ENCODE assay signal across 22 mouse cellular contexts in genomic region chr14:35574489-35574888, GRCm38 (mm10).
"Had no signal": no experiment of that assay in that cellular context is flagged by ENCODE, and none has a peak within 500 bp of the region (broad histone marks: within the 10 kb centered on the region; RNA-seq: fewer than 3 reads in every experiment).

No protein-coding gene starts in this region.

- H3K4me1 ChIP-seq: lung, embryonic 15.5 days; megakaryocyte, embryonic 14.5 days; midbrain, embryonic 15.5 days; neural tube, embryonic 13.5 days; stomach, embryonic 15.5 days had no signal

- H3K36me3 ChIP-seq: lung, embryonic 15.5 days; midbrain, embryonic 13.5 days; midbrain, embryonic 15.5 days; neural tube, embryonic 13.5 days; neural tube, embryonic 15.5 days; stomach, embryonic 15.5 days had no signal

- ATAC-seq: liver, postnatal 0 days; lung, postnatal 0 days; midbrain, embryonic 13.5 days; midbrain, embryonic 15.5 days had no signal

- H3K27me3 ChIP-seq: lung, embryonic 15.5 days; megakaryocyte, embryonic 14.5 days; midbrain, embryonic 13.5 days; midbrain, embryonic 15.5 days; neural tube, embryonic 13.5 days; neural tube, embryonic 15.5 days; stomach, embryonic 15.5 days had no signal

- H3K27ac ChIP-seq: lung, embryonic 15.5 days; macrophage; midbrain, embryonic 13.5 days; midbrain, embryonic 15.5 days; neural tube, embryonic 13.5 days; neural tube, embryonic 15.5 days; stomach, embryonic 15.5 days; stomach, postnatal 0 days had no signal

- H3K4me2 ChIP-seq: lung, embryonic 15.5 days; midbrain, embryonic 11.5 days; midbrain, embryonic 13.5 days; midbrain, embryonic 15.5 days; neural tube, embryonic 13.5 days; neural tube, embryonic 15.5 days; stomach, embryonic 15.5 days had no signal

- H3K9me3 ChIP-seq: lung, embryonic 15.5 days; midbrain, embryonic 13.5 days; midbrain, embryonic 15.5 days; neural tube, embryonic 13.5 days; neural tube, embryonic 15.5 days; stomach, embryonic 15.5 days had no signal

- H3K4me3 ChIP-seq: lung, embryonic 15.5 days; megakaryocyte, embryonic 14.5 days; midbrain, embryonic 13.5 days; midbrain, embryonic 15.5 days; myocyte; neural tube, embryonic 13.5 days; neural tube, embryonic 15.5 days; stomach, embryonic 15.5 days had no signal

- H3K9ac ChIP-seq: liver, postnatal 0 days; lung, embryonic 15.5 days; midbrain, embryonic 13.5 days; midbrain, embryonic 15.5 days; neural tube, embryonic 13.5 days; neural tube, embryonic 15.5 days; stomach, embryonic 15.5 days had no signal

- DNase-seq: liver, postnatal 0 days; lung, adult 2 months; lung, postnatal 14 days; lung, postnatal 36 days; retina, postnatal 1 day; right cerebral cortex, adult 18-20 months; right cerebral cortex, postnatal 14 days; thymus, adult 18-20 months; thymus, postnatal 14 days; thymus, postnatal 36 days had no signal
